Mouse (Mus musculus): ENCODE results near the gene Rasl2-9.
"Not testable (repeated sequence)": the region's sequence is repeated elsewhere in the genome, so short reads cannot be mapped to it uniquely, and the experiment has no call there.

Rasl2-9 gene

DNA sequence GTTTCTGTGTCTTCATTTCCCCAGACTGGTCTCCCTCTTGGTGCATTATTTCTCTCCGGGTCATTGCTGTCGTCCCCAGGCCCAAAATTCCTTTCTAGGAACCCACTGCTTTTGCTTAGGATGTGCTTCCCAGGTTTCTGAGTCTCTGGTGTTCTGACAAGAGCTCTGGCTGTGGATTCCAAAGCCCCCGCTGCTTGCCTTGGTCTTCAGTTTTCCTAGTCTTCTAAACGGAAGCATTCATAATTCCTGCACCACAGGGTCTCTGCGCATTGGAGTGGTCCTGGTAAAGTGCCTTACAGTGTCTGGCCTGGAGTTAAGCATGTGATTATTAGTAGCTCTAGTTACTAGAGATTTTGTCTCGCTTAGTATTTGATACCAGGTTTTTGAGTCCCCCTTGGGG, 44.9 kb downstream of the Rasl2-9 start:
- DNase-seq (ENCODE audit: extremely low read depth, low read depth) = no peak

DNA sequence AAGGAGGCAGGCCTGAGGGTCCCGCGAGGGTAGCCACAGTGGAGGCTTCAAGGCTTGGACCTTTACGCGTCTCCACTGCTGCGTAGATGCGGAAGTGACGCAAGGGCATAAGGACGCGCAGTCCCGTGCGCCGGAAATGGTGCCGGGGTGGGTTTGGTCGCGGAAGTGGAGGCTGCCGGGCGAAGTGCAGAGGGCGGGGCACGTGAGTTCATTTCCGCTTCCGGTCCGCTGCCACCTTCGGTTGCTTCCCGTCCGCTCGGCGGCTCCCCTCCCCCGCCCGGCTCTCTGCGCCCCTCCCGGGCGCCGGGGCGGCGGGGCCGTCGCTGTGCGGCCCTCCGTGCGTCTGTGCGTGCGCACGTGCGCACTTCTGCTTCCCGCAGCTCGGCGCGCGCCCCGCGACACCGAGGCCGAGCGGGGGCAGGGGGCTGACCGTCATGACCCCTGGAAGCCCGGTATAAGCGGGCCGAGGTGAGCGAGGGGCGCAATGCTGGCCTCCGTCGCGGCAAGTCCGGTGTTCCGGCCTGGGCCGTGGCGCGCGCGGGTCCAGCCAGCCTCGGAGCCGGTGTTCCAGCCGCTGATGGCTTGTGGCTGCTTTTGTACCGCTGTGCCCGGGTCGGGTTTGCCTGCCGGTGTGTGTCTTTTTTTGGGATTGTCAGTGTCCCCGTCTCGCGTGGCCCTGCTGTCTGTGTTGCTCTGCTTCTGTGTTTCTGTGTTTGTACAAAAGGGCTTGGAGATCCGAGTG, 45.6 kb downstream of the Rasl2-9 start, which contains the start of gene Epn1:
TSS of gene Epn1 (plus strand) at position 226 of the 742 bp plus-strand sequence.
- peak; percentile 81 for DNase-seq (ENCODE audit: extremely low read depth, low read depth)

DNA sequence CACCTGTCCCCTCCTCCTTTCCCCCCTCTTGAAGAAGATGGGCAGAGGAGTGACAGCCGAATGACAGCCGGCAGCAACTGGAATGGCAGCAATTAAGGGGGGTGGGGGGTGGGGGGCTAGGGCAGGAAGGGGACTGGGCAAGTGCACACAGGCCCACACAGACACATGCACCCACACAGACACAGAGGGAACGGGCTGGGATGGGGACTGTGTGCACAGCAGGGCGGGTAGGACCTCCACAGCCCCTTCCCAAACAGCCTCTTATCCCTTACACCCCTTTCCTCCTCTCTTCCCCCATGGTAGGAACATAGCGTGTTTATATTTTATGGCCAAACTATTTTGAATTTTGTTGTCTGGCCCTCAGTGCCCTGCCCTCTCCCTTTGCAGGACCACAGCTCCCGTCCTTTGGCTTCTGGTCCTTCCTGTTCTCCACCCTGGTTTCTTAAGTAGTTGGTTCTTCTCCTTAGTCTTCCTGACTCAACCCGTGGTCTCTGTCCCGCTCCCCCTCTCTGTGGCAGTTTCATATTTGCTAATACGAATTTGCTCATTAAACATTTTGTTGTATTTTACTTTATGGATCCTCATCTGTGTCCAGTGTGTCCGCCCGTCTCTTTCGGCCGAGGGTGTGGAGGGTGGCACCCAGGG, 46.3 kb downstream of the Rasl2-9 start:
- DNase-seq (ENCODE audit: extremely low read depth, low read depth) = not testable (repeated sequence)

DNA sequence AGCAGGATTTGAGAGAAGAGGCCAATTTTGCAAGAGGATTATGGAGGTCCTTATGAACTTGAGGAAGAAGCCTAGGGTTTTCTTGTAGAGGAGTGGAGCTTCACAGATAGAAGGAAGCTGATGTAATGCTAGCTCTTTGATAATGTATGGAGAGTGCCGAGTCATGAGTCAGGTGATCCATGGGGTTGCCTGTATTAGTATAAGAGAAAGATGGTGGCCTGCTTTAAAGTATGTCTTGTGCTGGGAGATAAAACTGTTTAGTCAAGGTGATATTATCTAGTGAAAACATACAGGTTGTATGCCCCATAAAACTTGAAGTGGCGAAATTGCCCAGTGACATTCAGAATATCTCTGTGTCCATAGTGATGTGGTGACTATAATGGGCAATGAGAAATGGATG, 48.8 kb downstream of the Rasl2-9 start:
- no peak for DNase-seq (ENCODE audit: extremely low read depth, low read depth)

DNA sequence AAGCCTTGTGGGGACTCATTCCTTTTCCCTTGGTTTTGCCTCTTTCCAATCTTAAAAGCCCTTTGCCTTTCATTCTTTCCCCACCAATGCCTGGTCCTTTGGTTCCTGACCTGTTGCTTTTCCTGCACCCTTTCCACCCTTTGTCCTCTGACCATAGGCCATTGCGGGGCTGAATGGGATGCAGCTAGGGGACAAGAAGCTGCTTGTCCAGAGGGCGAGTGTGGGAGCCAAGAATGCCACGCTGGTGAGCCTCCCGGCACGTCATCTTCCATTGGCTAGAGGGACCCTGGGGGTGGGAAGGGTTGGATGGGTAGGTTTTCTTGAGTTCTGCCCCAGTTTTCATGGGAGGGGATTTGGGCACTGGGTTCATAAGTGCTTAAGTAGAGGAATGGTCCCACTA, 50.8 kb downstream of the Rasl2-9 start:
- no peak for DNase-seq (ENCODE audit: extremely low read depth, low read depth)

Data from MEL-GATA-1-ER (cell line).